Mouse (Mus musculus) heart, postnatal 0 days (tissue): ENCODE measurements around the gene Ppp1r12b.

Experiments
- CTCF ChIP-seq: IDR thresholded peaks from 2 replicates; pipeline ENCODE4 v1.5.1; 2016; ENCODE audit warnings: antibody characterized with exemption, control low read depth, low read depth
- EP300 ChIP-seq: IDR thresholded peaks from 2 replicates; pipeline ENCODE4 v1.6.1; 2016; ENCODE audit warnings: antibody characterized with exemption, low read depth

DNA sequence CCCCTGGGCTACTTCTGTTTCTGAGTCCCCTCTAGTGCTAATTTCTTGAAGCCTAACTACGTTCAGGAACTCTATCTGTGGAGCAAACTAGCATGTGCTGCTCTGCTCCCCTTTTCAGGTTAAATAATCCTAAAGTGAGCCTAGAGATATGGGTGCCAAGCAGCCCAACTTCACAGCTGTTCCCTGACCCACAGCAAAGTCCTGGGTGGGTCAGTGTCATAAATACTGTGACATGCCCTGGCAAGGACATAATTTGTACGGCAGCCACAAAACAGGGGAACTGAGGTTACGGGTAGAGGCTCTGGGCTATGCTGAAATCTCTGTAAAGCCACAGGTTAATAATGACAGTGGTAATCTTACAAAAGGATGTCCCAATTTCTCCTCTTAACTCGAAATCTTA, 40.3 kb downstream of the Ppp1r12b start:
- TF ChIP-seq CTCF (no peak), EP300 (no peak)
